Mouse (Mus musculus) neural tube, embryonic 14.5 days (tissue): ENCODE data around the gene Jmjd1c. TPM values are rescaled to one million over a fixed set of nuclear protein-coding genes. Genes with fewer than 3 reads are reported as not detected.

Experiments used
- ATAC-seq: fragments of 200-750 bp; cut with Nextera tagmentation; 2 replicates; pipeline ENCODE4 v1.8.0; 2017; ENCODE audit warnings: low read depth, mild to moderate bottlenecking, moderate TSS enrichment, moderate library complexity
- H3K27ac ChIP-seq: fragments of 300-500 bp; sonication (generic); 2 replicates; pipeline ENCODE4 v1.5.1; 2014; ENCODE audit warnings: low read depth, mild to moderate bottlenecking, control low read depth, low read length, moderate library complexity, mixed read lengths
- H3K27me3 ChIP-seq: fragments of 300-500 bp; sonication (generic); 2 replicates; pipeline ENCODE4 v1.6.1; 2014; ENCODE audit warnings: low read length; ENCODE audit not compliant: control insufficient read depth, insufficient read depth
- H3K36me3 ChIP-seq: fragments of 300-500 bp; sonication (generic); 2 replicates; pipeline ENCODE4 v1.6.1; 2014; ENCODE audit warnings: low read length, mixed read lengths; ENCODE audit not compliant: control insufficient read depth, insufficient read depth
- H3K4me1 ChIP-seq: fragments of 300-500 bp; sonication (generic); 2 replicates; pipeline ENCODE4 v1.6.1; 2014; ENCODE audit warnings: low read length; ENCODE audit not compliant: control insufficient read depth, insufficient read depth
- H3K4me2 ChIP-seq: fragments of 300-500 bp; sonication (generic); 2 replicates; pipeline ENCODE4 v1.6.1; 2014; ENCODE audit warnings: mild to moderate bottlenecking, low read depth, low read length, control low read depth
- H3K4me3 ChIP-seq: fragments of 300-500 bp; sonication (generic); 2 replicates; pipeline ENCODE4 v1.5.1; 2014; ENCODE audit warnings: low read depth, low read length, control low read depth, mixed read lengths
- H3K9ac ChIP-seq: fragments of 300-500 bp; sonication (generic); replicated peaks from 2 replicates; pipeline ENCODE4 v1.6.1; 2014; ENCODE audit warnings: low read depth, mild to moderate bottlenecking, control low read depth, low read length, mixed read lengths
- H3K9me3 ChIP-seq: fragments of 300-500 bp; sonication (generic); 2 replicates; pipeline ENCODE4 v1.6.1; 2016; ENCODE audit warnings: low read length; ENCODE audit not compliant: control insufficient read depth
- WGBS: fragments of 180-500 bp; shearing (Covaris S2); extraction: QIAGEN DNeasy Blood & Tissue Kit; methylation state at CpG from one replicate; pipeline ENCODE4 v1.1.7; 2014; 5-methylcytosine and 5-hydroxymethylcytosine counted together
- polyA plus RNA-seq: library from polyadenylated mRNA; unstranded; fragments of >200 nt; fragmentation: Nextera tagmentation; extraction: Ambion mirVana; gene quantifications from 2 replicates; pipeline ENCODE4 v1.2.1, GENCODE M21; 2014

The Jmjd1c gene
- polyA plus RNA-seq, 1 experiment from 2014 or later, result 67.0 TPM

DNA sequence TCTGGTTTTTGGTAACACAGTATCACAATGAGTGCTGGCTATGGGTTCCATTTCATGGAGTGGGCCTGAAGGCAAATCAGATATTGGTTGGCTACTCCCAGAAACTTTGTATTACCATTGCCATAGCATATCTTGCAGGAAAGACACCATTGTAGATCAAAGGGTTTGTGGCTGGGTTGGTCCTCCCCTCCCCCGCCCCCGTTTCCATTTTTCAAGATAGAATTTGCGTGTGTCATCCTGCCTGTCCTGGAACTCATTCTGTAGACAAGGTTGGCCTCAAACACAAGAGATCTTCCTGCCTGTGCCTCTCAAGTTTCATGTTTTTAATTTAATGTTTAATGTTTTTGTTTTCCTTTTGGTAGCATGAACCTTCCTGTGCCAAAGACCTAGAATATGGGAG, 98.1 kb downstream of the Jmjd1c start:
- H3K4me1 ChIP-seq, result 0 out of 2 replicates have a peak, but pooled peaks cover 2% of the 10 kb centered on the region
- H3K9me3 ChIP-seq, result no peaks in the 10 kb centered on the region
- H3K27ac ChIP-seq, result no peak overlapping the region
- WGBS, result 94% methylated on average over 3 of the region's 3 CpGs
- no peaks in the 10 kb centered on the region for H3K27me3 ChIP-seq
- ATAC-seq, result no peak
- H3K4me3 ChIP-seq, result no peak overlapping the region
- H3K36me3 ChIP-seq, result no peaks in the 10 kb centered on the region
- no peak overlapping the region for H3K9ac ChIP-seq
- no peak overlapping the region for H3K4me2 ChIP-seq

GRCm38 (mm10) chr10:67195671-67196070, 99.7 kb downstream of the Jmjd1c start:
- Histone ChIP-seq H3K36me3 (no peaks in the 10 kb centered on the region), H3K4me3 (no peak overlapping the region), H3K9me3 (no peaks in the 10 kb centered on the region), H3K4me1 (0 out of 2 replicates have a peak, but pooled peaks cover 2% of the 10 kb centered on the region), H3K27ac (no peak overlapping the region), H3K9ac (no peak overlapping the region), H3K4me2 (no peak overlapping the region), H3K27me3 (no peaks in the 10 kb centered on the region)
- WGBS, result 95% methylated on average over 1 of the region's 1 CpGs
- ATAC-seq, result no peak

GRCm38 (mm10) chr10:67197186-67197585, 101.3 kb downstream of the Jmjd1c start:
- 0 out of 2 replicates have a peak, but pooled peaks cover 2% of the 10 kb centered on the region for H3K4me1 ChIP-seq
- H3K9ac ChIP-seq, result no peak overlapping the region
- no peak overlapping the region for H3K4me2 ChIP-seq
- 92% methylated on average over 4 of the region's 4 CpGs for WGBS
- H3K9me3 ChIP-seq, result no peaks in the 10 kb centered on the region
- no peak overlapping the region for H3K4me3 ChIP-seq
- ATAC-seq, result no peak
- no peaks in the 10 kb centered on the region for H3K27me3 ChIP-seq
- H3K27ac ChIP-seq, result no peak overlapping the region
- H3K36me3 ChIP-seq, result no peaks in the 10 kb centered on the region

DNA sequence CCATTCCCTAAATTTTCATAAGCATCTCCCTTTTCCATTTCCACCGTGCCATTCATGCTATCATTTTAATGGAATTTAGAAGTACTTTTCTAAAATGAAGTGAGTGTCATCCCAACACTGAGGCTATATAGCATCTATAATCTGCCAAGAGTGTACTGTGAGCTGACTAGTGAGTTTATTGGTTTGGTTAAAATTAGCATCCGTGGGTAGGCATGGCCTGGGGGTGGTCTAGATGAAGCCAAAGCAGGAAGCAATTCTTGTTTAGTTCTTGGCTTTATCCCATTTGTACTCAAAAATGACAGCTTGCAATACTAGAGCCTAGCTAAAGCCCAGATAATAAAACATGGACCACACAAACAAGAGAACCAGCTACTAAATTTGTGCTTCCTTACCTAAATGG, 101.9 kb downstream of the Jmjd1c start:
- no peak overlapping the region for H3K27ac ChIP-seq
- no peak overlapping the region for H3K9ac ChIP-seq
- WGBS, result 71% methylated on average over 2 of the region's 2 CpGs

DNA sequence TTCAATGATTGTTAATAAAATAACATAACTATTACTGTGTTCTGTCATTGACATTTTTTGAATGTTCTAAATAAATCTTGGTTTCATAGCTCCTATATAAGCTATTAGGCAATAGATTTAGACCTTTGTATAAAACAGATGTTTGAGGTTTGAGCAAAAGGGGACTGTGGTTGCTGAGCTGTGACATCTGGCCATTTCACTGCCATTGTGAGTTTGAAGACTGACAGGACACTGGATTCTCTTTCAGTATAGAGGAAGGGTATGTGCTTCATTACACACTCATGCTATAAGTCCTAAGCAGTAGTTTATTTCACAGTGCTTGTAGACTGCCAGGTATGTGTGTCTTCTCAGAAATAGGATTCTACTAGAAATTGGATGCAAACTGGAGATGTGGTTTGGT, 105.8 kb downstream of the Jmjd1c start:
- Histone ChIP-seq H3K9me3 (no peaks in the 10 kb centered on the region), H3K36me3 (no peaks in the 10 kb centered on the region), H3K4me2 (no peak overlapping the region), H3K4me1 (no peaks in the 10 kb centered on the region), H3K27me3 (no peaks in the 10 kb centered on the region), H3K27ac (no peak overlapping the region), H3K4me3 (no peak overlapping the region), H3K9ac (no peak overlapping the region)
- no peak for ATAC-seq

More for the DNA sequence above, 101.9 kb downstream of the Jmjd1c start:
- Histone ChIP-seq H3K36me3 (no peaks in the 10 kb centered on the region), H3K27me3 (no peaks in the 10 kb centered on the region), H3K4me3 (no peak overlapping the region), H3K9me3 (no peaks in the 10 kb centered on the region), H3K4me2 (no peak overlapping the region), H3K4me1 (0 out of 2 replicates have a peak, but pooled peaks cover 2% of the 10 kb centered on the region)
- ATAC-seq, result no peak

GRCm38 (mm10) chr10:67202470-67202869, 106.5 kb downstream of the Jmjd1c start:
- no peak overlapping the region for H3K4me2 ChIP-seq
- H3K4me3 ChIP-seq, result no peak overlapping the region
- 86% methylated on average over 6 of the region's 6 CpGs for WGBS
- H3K27ac ChIP-seq, result no peak overlapping the region
- no peaks in the 10 kb centered on the region for H3K4me1 ChIP-seq
- H3K36me3 ChIP-seq, result no peaks in the 10 kb centered on the region
- H3K9me3 ChIP-seq, result no peaks in the 10 kb centered on the region
- H3K27me3 ChIP-seq, result no peaks in the 10 kb centered on the region
- no peak for ATAC-seq
- no peak overlapping the region for H3K9ac ChIP-seq

DNA sequence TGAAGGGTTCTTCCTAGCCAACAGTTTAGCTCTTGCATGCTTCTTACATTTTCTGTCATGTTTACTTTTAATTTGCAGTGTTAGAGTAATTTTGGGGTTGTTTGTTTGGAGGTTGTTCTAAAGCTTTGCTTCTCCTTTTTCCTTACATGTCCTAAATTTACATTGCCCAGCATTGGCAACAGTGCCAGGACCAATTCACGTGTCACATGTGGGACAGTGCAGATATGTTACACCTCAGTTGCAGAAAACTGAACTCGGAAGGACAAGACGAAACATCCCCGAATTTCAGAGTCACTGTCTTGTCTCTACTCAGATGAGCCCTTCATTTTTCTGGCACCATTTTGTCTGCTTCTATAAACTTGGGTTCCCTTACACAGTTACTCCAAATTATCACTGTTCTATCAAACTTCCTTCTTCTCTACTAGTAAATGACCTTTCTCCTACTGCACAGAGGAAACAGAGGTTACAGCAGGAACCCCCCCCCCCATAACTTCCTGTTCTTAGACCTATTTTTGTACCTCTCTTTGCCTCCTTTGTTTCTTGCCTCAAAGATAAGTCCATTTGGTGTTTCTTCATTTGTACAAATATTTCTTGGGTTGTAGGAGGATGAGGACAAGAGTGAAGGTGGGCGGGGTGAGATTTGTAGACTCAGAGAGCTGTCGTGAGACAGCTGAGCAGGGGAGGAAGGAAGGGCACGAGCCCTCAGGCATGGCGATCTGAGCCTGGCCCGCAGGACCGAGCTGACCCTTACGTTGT, 108.9 kb downstream of the Jmjd1c start:
- Histone ChIP-seq H3K27me3 (no peaks in the 10 kb centered on the region), H3K4me1 (no peaks in the 10 kb centered on the region), H3K9ac (no peak overlapping the region), H3K36me3 (no peaks in the 10 kb centered on the region), H3K4me3 (no peak overlapping the region), H3K9me3 (no peaks in the 10 kb centered on the region), H3K4me2 (no peak overlapping the region), H3K27ac (no peak overlapping the region)
- WGBS, result 92% methylated on average over 11 of the region's 11 CpGs
- no peak for ATAC-seq

DNA sequence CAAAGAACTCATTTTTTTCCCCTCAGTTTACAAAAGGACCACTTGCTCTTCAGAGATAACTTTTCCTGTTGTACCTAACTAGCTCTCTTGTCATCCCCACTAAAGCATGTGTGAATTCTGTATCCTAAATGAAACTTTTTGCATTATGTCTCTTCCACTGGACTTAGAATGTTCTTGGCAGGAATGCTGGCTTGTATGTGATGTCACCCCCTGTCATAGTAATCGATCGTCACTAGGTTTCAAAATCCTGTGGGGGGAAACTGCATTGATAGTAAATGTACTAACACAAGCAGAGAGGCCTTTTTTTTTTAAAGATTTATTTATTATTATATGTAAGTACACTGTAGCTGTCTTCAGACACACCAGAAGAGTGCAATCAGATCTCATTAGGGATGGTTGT, 112.0 kb downstream of the Jmjd1c start:
- no peak for ATAC-seq
- H3K9ac ChIP-seq, result no peak overlapping the region
- no peaks in the 10 kb centered on the region for H3K9me3 ChIP-seq
- no peaks in the 10 kb centered on the region for H3K36me3 ChIP-seq
- H3K27me3 ChIP-seq, result no peaks in the 10 kb centered on the region
- H3K27ac ChIP-seq, result no peak overlapping the region
- H3K4me3 ChIP-seq, result no peak overlapping the region
- H3K4me2 ChIP-seq, result no peak overlapping the region
- no peaks in the 10 kb centered on the region for H3K4me1 ChIP-seq
- 89% methylated on average over 2 of the region's 2 CpGs for WGBS

DNA sequence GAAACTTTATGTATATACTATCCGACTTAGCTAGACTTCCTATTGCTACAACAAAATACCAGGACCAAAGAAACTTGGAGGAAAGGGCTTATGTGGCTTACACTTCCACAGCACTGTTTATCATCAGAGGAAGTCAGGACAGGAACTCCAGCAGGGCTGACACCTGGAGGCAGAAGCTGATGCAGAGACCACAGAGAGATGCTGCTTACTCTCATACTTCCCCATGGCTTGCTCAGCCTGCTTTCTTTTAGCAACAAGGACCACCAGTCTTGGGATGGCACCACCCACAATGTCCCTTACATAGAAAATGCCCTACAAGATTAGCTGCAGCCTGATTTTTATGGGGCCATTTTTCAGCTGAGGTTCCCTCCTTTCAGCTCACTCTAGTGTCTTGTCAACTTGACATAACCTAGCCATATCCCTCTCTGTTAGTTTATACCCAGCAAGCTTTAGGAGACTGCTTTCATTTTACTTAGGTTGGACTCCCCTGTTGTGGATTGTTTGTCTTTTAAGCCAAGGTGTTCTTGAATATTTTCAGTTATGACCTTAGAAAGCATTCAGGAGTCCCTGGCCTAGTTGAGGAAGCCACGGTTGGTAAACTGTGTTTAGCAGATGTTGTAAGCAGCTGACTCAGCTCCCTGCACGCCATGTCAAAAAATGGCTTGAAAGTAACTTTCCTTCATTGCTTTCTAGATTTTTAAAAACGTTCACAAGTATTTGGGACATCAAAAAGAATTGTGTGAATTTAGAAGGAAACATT, 114.2 kb downstream of the Jmjd1c start:
- no peak overlapping the region for H3K4me2 ChIP-seq
- no peak overlapping the region for H3K4me3 ChIP-seq
- no peak for ATAC-seq
- no peak overlapping the region for H3K27ac ChIP-seq
- no peaks in the 10 kb centered on the region for H3K27me3 ChIP-seq
- H3K36me3 ChIP-seq, result no peaks in the 10 kb centered on the region
- no peaks in the 10 kb centered on the region for H3K4me1 ChIP-seq
- 80% methylated on average over 4 of the region's 4 CpGs for WGBS
- H3K9ac ChIP-seq, result no peak overlapping the region
- no peaks in the 10 kb centered on the region for H3K9me3 ChIP-seq
